Mouse (Mus musculus) stomach, adult 2 months (tissue): ENCODE measurements around the gene Gm7138. TPM values are rescaled to one million over a fixed set of nuclear protein-coding genes. Genes with fewer than 3 reads are reported as not detected.

Source experiments
- polyA plus RNA-seq: library from polyadenylated mRNA; depleted of rRNA; stranded (reverse); fragments of >200 nt; gene quantifications from 2 replicates; pipeline ENCODE4 v1.2.3, GENCODE M21; 2012; rRNA removed

Gene Gm7138
- polyA plus RNA-seq = not detected in 2 replicates

GRCm38 (mm10) chr10:77776844-77777243, at the start of gene Gm7138:
Gm7138 (minus strand) TSS chr10:77776944.

GRCm38 (mm10) chr10:77814382-77814781, 37.6 kb upstream of the Gm7138 start, which contains the start of gene Gm2696:
Gm2696 (plus strand) TSS chr10:77814682.

GRCm38 (mm10) chr10:77811743-77812142, 35.0 kb upstream of the Gm7138 start, which contains the start of gene Gm9507:
Gm9507 (minus strand) TSS chr10:77811843.

GRCm38 (mm10) chr10:77798921-77799508, 22.3 kb upstream of the Gm7138 start, which contains the start of gene Gm19668:
Gm19668 (minus strand) TSS chr10:77799133.

GRCm38 (mm10) chr10:77794976-77795375, 18.2 kb upstream of the Gm7138 start, which contains the start of gene Gm9639:
Gm9639 (minus strand) TSS chr10:77795076.

GRCm38 (mm10) chr10:77787876-77788275, 11.1 kb upstream of the Gm7138 start, which contains the start of gene Gm7137:
Gm7137 (minus strand) TSS chr10:77788200.

GRCm38 (mm10) chr10:77782442-77782841, 5.7 kb upstream of the Gm7138 start, which contains the start of gene Gm3250:
Gm3250 (minus strand) TSS chr10:77782542.

GRCm38 (mm10) chr10:77771225-77771624, 5.5 kb downstream of the Gm7138 start, which contains the start of gene Gm3238:
Gm3238 (minus strand) TSS chr10:77771325.

GRCm38 (mm10) chr10:77759582-77759981, 17.2 kb downstream of the Gm7138 start, which contains the start of gene Gm3233:
Gm3233 (minus strand) TSS chr10:77759682.

GRCm38 (mm10) chr10:77751254-77751653, 25.5 kb downstream of the Gm7138 start, which contains the start of gene Gm9736:
Gm9736 (minus strand) TSS chr10:77751354.

GRCm38 (mm10) chr10:77741924-77742688, 34.6 kb downstream of the Gm7138 start, which contains the start of gene Gm18596:
Gm18596 (minus strand) TSS chr10:77742638.

Other genes starting within 250 kb of the Gm7138 start
- 2.7 and 4.4 TPM in 2 replicates for gene Itgb2, start 246.7 kb downstream of the Gm7138 start, polyA plus RNA-seq
- 171 and 193 TPM in 2 replicates for gene Pttg1ip, start 195.2 kb downstream of the Gm7138 start, polyA plus RNA-seq
- 60.3 and 68.3 TPM in 2 replicates for gene Sumo3, start 170.8 kb downstream of the Gm7138 start, polyA plus RNA-seq
- gene Gm49325, start 170.7 kb downstream of the Gm7138 start, polyA plus RNA-seq = not detected in 2 replicates
- 21.8 and 23.2 TPM in 2 replicates for gene Ube2g2, start 154.7 kb downstream of the Gm7138 start, polyA plus RNA-seq
- gene Tspear, start 90.4 kb downstream of the Gm7138 start, polyA plus RNA-seq = 0.29 and 0.96 TPM in 2 replicates
- gene Gm19402, start 86.2 kb downstream of the Gm7138 start, polyA plus RNA-seq = not detected in 2 replicates
- gene Gm9508, start 79.7 kb downstream of the Gm7138 start, polyA plus RNA-seq = not detected in 2 replicates
- gene Gm10272, start 70.3 kb downstream of the Gm7138 start, polyA plus RNA-seq = not detected in 2 replicates
- gene Gm10024, start 65.5 kb downstream of the Gm7138 start, polyA plus RNA-seq = not detected in 2 replicates
- gene Gm10142, start 61.1 kb downstream of the Gm7138 start, polyA plus RNA-seq = 1.8 TPM in 1 of 2 replicates, not detected in the other
- gene Krtap12-1, start 56.3 kb downstream of the Gm7138 start, polyA plus RNA-seq = 0.25 and 0.38 TPM in 2 replicates
- not detected in 2 replicates for gene Gm10100, start 50.5 kb downstream of the Gm7138 start, polyA plus RNA-seq
- not detected in 2 replicates for gene Gm18596, start 34.3 kb downstream of the Gm7138 start, polyA plus RNA-seq
- gene Gm9736, start 25.6 kb downstream of the Gm7138 start, polyA plus RNA-seq = not detected in 2 replicates
- not detected in 2 replicates for gene Gm3233, start 17.3 kb downstream of the Gm7138 start, polyA plus RNA-seq
- gene Gm3238, start 5.6 kb downstream of the Gm7138 start, polyA plus RNA-seq = not detected in 2 replicates
- not detected in 2 replicates for gene Gm3250, start 5.6 kb upstream of the Gm7138 start, polyA plus RNA-seq
- not detected in 2 replicates for gene Gm7137, start 11.3 kb upstream of the Gm7138 start, polyA plus RNA-seq
- gene Gm9639, start 18.1 kb upstream of the Gm7138 start, polyA plus RNA-seq = not detected in 2 replicates
- not detected in 2 replicates for gene Gm19668, start 22.2 kb upstream of the Gm7138 start, polyA plus RNA-seq
- not detected in 2 replicates for gene Gm9507, start 34.9 kb upstream of the Gm7138 start, polyA plus RNA-seq
- not detected in 2 replicates for gene Gm2696, start 37.7 kb upstream of the Gm7138 start, polyA plus RNA-seq
- not detected in 2 replicates for gene Krtap10-4, start 50.2 kb upstream of the Gm7138 start, polyA plus RNA-seq
- not detected in 2 replicates for gene Krtap10-10, start 59.0 kb upstream of the Gm7138 start, polyA plus RNA-seq
- gene Gm36176, start 69.9 kb upstream of the Gm7138 start, polyA plus RNA-seq = not detected in 2 replicates
- gene Gm10318, start 75.9 kb upstream of the Gm7138 start, polyA plus RNA-seq = not detected in 2 replicates
- gene Gm3285, start 85.0 kb upstream of the Gm7138 start, polyA plus RNA-seq = not detected in 2 replicates
- gene Lrrc3, start 125.6 kb upstream of the Gm7138 start, polyA plus RNA-seq = 4.4 and 4.7 TPM in 2 replicates
- gene Trpm2, start 193.6 kb upstream of the Gm7138 start, polyA plus RNA-seq = 0.29 and 0.33 TPM in 2 replicates
- 17.7 and 24.3 TPM in 2 replicates for gene 1810043G02Rik, start 201.6 kb upstream of the Gm7138 start, polyA plus RNA-seq
- 40.4 and 50.6 TPM in 2 replicates for gene Pfkl, start 233.1 kb upstream of the Gm7138 start, polyA plus RNA-seq